In the genomic region with DNA sequence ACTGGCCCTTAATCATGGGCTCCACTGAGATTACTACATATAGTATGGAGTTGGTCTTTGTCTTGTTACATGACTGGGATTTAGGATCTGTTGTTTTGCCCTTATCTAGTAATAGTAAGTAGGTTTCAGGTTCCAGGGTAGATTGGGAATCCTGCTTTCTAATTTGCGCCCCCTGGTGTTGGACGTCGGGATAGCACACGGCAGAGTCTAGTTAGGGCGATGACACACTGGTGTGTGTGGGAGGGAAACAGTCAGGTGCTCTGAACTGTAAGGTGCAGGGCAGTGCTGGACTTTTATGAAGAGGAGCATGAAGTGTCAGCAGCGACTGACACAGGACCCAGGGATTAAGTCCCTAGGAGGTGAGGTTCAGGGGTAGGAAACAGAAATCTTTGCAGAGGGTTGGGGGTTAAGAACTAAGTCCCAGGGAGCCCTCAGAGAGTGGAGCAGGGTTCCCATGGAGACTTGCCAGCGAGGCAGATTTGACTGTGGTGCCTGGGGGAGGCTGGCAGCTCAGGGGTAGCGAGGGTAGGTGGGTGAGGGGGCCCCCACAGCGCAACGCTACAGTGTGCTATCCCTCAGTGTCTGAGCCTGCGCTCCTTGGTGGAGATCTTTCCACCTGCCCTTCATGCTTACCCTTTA, we compare ENCODE assay signal across 9 mouse cellular contexts.
DNase-seq lines count a peak whose midpoint lies in the region; ATAC-seq and TF ChIP-seq lines count a peak whose summit lies in the region.
"Had no signal": no experiment of that assay in that cellular context is flagged by ENCODE, and none has a peak within 500 bp of the region (broad histone marks: within the 10 kb centered on the region; RNA-seq: fewer than 3 reads in every experiment).

No protein-coding gene starts in this region.

- H3K27ac ChIP-seq in kidney, embryonic 15.5 days = no peak overlapping the region
- peak overlapping the region; percentile 59 for H3K27ac ChIP-seq in forebrain, embryonic 13.5 days
- H3K27ac ChIP-seq in hindbrain, embryonic 16.5 days (ENCODE audit: low read depth, low read length) = no peak overlapping the region
- H3K27ac ChIP-seq in midbrain, postnatal 0 days (ENCODE audit: low read depth, low read length) = no peak overlapping the region
- H3K27ac ChIP-seq: midbrain, embryonic 12.5 days had no signal

- TF ChIP-seq CTCF in midbrain, postnatal 0 days (IDR thresholded peaks at IDR 0.05) = peak; percentile 89

- intact Hi-C loops in left cerebral cortex, postnatal 25 days (cut with DNase I) = loop anchor here (1.0 to 5.0 kb wide), 2 partner anchors 252 to 299 kb away; partner anchors contain the start of gene Ube2ql1

- no peaks in the 10 kb centered on the region; the same call in 1 of the 2 replicates for H3K27me3 ChIP-seq in kidney, embryonic 15.5 days
- no peaks in the 10 kb centered on the region for H3K27me3 ChIP-seq in forebrain, embryonic 13.5 days
- H3K27me3 ChIP-seq in hindbrain, embryonic 16.5 days (replicated peaks; ENCODE audit: control insufficient read depth, insufficient read depth, low read length) = no peaks in the 10 kb centered on the region
- no peaks in the 10 kb centered on the region for H3K27me3 ChIP-seq in midbrain, postnatal 0 days (ENCODE audit: insufficient read depth, low read length)

- no peak overlapping the region for H3K4me2 ChIP-seq in kidney, embryonic 15.5 days
- H3K4me2 ChIP-seq in forebrain, embryonic 13.5 days = peak overlapping the region; percentile 40
- H3K4me2 ChIP-seq in hindbrain, embryonic 16.5 days (ENCODE audit: low read length) = peak overlapping the region; percentile 38; the same call in 1 of the 2 replicates
- H3K4me2 ChIP-seq in midbrain, postnatal 0 days (ENCODE audit: low read depth, low read length, poor library complexity, severe bottlenecking) = peak overlapping the region; percentile 7
- H3K4me2 ChIP-seq: midbrain, embryonic 12.5 days had no signal

- no peaks in the 10 kb centered on the region for H3K36me3 ChIP-seq in kidney, embryonic 15.5 days
- H3K36me3 ChIP-seq in forebrain, embryonic 13.5 days (ENCODE audit: poor library complexity, severe bottlenecking) = no peaks in the 10 kb centered on the region
- H3K36me3 ChIP-seq in hindbrain, embryonic 16.5 days (ENCODE audit: control insufficient read depth, insufficient read depth, low read length) = no peaks in the 10 kb centered on the region
- no peaks in the 10 kb centered on the region for H3K36me3 ChIP-seq in midbrain, postnatal 0 days (ENCODE audit: insufficient read depth, low read length)
- H3K36me3 ChIP-seq: midbrain, embryonic 12.5 days had no signal

- peak; percentile 9 for DNase-seq in kidney, adult 11 months
- peak; percentile 21 for DNase-seq in c-Kit-positive CD71-positive TER-119-positive erythroid progenitor cells, embryonic 14.5 days (ENCODE audit: low spot score)
- peak; percentile 50 to 60 for DNase-seq in left cerebral cortex, postnatal 25 days (ENCODE audit: low spot score in 2 of 2)
- DNase-seq in midbrain, postnatal 0 days (ENCODE audit: low spot score) = peak; percentile 54
- DNase-seq in thymus, postnatal 25 days = peak; percentile 33

- H3K4me3 ChIP-seq in kidney, embryonic 15.5 days (replicated peaks) = no peak overlapping the region
- no peak overlapping the region; the same call in 1 of the 2 replicates for H3K4me3 ChIP-seq in forebrain, embryonic 13.5 days
- H3K4me3 ChIP-seq in hindbrain, embryonic 16.5 days (ENCODE audit: low read length) = no peak overlapping the region
- no peak overlapping the region for H3K4me3 ChIP-seq in midbrain, postnatal 0 days (ENCODE audit: low read depth, low read length)
- H3K4me3 ChIP-seq: midbrain, embryonic 12.5 days had no signal

- ATAC-seq in kidney, embryonic 15.5 days (replicated peaks; ENCODE audit: low FRiP score) = no peak; the same call in 1 of the 2 replicates
- ATAC-seq in forebrain, embryonic 13.5 days = peak; percentile 68
- no peak; the same call in 1 of the 2 replicates for ATAC-seq in hindbrain, embryonic 16.5 days
- peak; percentile 50 for ATAC-seq in midbrain, postnatal 0 days (ENCODE audit: low FRiP score)

- peaks cover 8% of the 10 kb centered on the region for H3K4me1 ChIP-seq in kidney, embryonic 15.5 days
- H3K4me1 ChIP-seq in forebrain, embryonic 13.5 days = peaks cover 54% of the 10 kb centered on the region
- H3K4me1 ChIP-seq in hindbrain, embryonic 16.5 days (ENCODE audit: control insufficient read depth, insufficient read depth, low read depth, low read length) = peaks cover 14% of the 10 kb centered on the region
- peaks cover 3% of the 10 kb centered on the region; the same call in 1 of the 2 replicates for H3K4me1 ChIP-seq in midbrain, postnatal 0 days (ENCODE audit: insufficient read depth, low read length)

- no peaks in the 10 kb centered on the region for H3K9me3 ChIP-seq in kidney, embryonic 15.5 days (replicated peaks)
- no peaks in the 10 kb centered on the region for H3K9me3 ChIP-seq in forebrain, embryonic 13.5 days (replicated peaks)
- no peaks in the 10 kb centered on the region; the same call in 1 of the 2 replicates for H3K9me3 ChIP-seq in hindbrain, embryonic 16.5 days (ENCODE audit: control insufficient read depth, low read length)
- H3K9me3 ChIP-seq in midbrain, postnatal 0 days (ENCODE audit: low read length) = no peaks in the 10 kb centered on the region
- H3K9me3 ChIP-seq: midbrain, embryonic 12.5 days had no signal

- WGBS in kidney, embryonic 15.5 days = 34% methylated on average over 11 of the region's 11 CpGs
- WGBS in forebrain, embryonic 13.5 days = 25% methylated on average over 11 of the region's 11 CpGs
- WGBS in hindbrain, embryonic 16.5 days = 19% methylated on average over 11 of the region's 11 CpGs
- WGBS in midbrain, postnatal 0 days = 24% methylated on average over 11 of the region's 11 CpGs

- H3K9ac ChIP-seq in kidney, embryonic 15.5 days = no peak overlapping the region
- peak overlapping the region; percentile 47 for H3K9ac ChIP-seq in forebrain, embryonic 13.5 days
- H3K9ac ChIP-seq in hindbrain, embryonic 16.5 days (ENCODE audit: low read depth, low read length) = peak overlapping the region; percentile 13; the same call in 1 of the 2 replicates
- no peak overlapping the region; the same call in 1 of the 2 replicates for H3K9ac ChIP-seq in midbrain, postnatal 0 days (replicated peaks; ENCODE audit: low read length, poor library complexity, severe bottlenecking)
- H3K9ac ChIP-seq: midbrain, embryonic 12.5 days had no signal

Comparison
In these comparisons a context has a peak if more than half of its experiments do, and no peak if none do; other contexts are left out.
1. ATAC-seq: peak in forebrain, embryonic 13.5 days (single experiment) and midbrain, postnatal 0 days (single experiment); none in kidney, embryonic 15.5 days (single experiment) and hindbrain, embryonic 16.5 days (single experiment).
2. H3K9ac ChIP-seq: peak in forebrain, embryonic 13.5 days (single experiment) and hindbrain, embryonic 16.5 days (single experiment); none in kidney, embryonic 15.5 days (single experiment) and midbrain, postnatal 0 days (single experiment).
3. Peak in every context shown above with its lines, with median percentiles within 50 percentile points of each other: DNase-seq.